Mouse (Mus musculus): ENCODE results near the gene Ntm. TPM values are rescaled to one million over a fixed set of nuclear protein-coding genes. Genes with fewer than 3 reads are reported as not detected.
A peak's percentile ranks its signal among the peaks of the same experiment; 100 is the strongest.

The Ntm gene
- 10 to 100 TPM in 1 of 2 experiments, 1 to 10 TPM in 1; 9.7 to 10.8 TPM for total RNA-seq (2021)
- long read RNA-seq, experiment 1, partial matches to known transcripts: 0 of 2 reads
- long read RNA-seq, experiment 1, other reads (novel, unspliced or antisense): 2 of 2 reads
- long read RNA-seq, experiment 2, partial matches to known transcripts: 0 of 1 reads
- long read RNA-seq, experiment 2, other reads (novel, unspliced or antisense): 1 of 1 reads

DNA sequence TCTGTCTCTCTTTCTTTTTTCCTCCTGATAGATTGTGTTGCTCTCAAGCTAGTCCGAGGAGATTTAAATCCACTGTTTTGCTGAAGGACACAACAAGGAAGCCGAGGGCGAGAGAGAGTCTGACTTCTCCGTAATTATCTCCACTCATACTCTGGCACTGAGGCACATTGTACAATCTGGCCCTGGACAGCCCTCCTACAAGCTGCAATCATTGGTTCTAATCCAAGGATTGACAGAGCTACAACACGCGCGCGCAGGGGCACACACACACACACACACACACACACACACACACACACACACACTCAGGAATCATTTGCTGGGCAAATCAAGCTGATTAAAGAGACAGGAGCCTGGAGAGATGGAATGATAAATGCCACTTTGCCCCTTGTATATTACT, at the start of gene Ntm:
TSS of gene Ntm (minus strand) at position 164 of the 400 bp plus-strand sequence.
- no peak for DNase-seq (ENCODE audit: low spot score in 2 of 2)

DNA sequence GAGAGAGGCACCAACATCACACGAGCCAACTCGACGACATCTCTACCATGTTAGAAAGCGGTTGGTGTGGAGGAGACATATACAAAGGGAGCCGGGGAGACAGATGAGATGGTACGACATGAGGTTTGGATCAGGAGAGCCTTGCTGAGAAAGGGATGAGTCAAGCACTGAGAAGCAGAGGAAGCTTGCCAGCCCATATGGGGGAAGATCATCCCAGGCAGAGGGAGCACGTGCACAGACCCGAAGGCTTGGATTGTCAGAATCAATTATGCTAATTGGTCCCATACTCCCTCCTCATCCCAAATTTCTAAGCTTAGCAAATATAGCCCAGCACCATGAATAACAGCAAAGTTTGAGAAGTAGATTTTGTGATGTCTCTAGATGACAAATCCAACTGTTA, 42.8 kb upstream of the Ntm start:
- DNase-seq (ENCODE audit: low spot score in 2 of 2): no peak

DNA sequence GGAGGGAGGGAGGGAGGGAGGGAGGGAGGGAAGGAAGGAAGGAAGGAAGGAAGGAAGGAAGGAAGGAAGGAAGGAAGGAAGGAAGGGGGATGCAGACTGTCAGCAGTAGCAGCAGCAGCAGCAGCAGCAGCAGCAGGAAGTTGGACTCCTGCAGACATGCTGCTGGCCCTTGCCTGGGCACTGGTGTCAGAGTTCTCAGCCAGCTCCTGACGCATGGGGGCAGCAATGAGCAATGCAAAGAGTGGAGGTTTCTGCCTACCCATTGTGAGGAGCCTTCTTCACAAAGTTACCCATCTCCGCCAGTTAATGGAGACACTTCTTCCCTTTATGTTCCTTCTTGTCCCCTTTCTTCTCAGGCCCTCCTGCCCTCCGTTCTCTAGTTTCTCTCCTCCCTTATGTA, 40.7 kb upstream of the Ntm start:
- DNase-seq (ENCODE audit: low spot score in 2 of 2): peak; percentile 28 to 57

DNA sequence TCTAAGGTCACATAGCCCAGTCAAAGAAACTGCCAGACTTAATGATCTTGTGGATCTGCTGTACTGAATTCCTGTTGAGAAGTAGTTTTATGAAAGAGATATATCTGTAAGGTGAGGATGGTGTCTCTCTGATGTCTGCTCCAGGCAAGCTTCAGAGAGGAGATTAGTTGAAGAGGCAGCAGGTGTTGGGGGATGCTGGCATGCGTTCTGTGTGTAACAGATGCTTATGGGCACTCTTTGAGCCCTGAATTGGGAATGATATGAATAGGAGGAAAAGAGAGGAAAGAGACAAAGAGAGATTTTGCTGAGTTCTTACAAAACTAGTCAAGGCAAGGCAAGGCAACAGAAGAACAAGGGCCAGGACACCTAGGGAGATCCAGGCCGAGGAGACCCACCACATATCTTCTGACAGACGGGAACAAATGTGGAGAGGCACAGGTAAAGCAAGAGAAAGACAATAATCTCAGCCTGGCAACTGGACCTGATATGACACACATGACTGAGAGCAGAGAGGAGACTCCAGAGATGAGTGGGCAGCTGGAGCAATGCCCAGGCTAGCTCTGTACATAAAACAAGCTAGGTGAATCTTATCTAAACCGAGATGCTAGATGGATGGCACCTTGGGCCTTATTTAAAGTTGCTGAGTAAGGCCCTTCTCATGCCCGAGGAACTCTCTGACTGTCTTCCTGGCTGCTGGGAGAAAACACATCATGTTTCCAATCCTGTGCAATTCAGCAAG, 18.4 kb upstream of the Ntm start:
- DNase-seq (ENCODE audit: low spot score in 2 of 2): no peak

DNA sequence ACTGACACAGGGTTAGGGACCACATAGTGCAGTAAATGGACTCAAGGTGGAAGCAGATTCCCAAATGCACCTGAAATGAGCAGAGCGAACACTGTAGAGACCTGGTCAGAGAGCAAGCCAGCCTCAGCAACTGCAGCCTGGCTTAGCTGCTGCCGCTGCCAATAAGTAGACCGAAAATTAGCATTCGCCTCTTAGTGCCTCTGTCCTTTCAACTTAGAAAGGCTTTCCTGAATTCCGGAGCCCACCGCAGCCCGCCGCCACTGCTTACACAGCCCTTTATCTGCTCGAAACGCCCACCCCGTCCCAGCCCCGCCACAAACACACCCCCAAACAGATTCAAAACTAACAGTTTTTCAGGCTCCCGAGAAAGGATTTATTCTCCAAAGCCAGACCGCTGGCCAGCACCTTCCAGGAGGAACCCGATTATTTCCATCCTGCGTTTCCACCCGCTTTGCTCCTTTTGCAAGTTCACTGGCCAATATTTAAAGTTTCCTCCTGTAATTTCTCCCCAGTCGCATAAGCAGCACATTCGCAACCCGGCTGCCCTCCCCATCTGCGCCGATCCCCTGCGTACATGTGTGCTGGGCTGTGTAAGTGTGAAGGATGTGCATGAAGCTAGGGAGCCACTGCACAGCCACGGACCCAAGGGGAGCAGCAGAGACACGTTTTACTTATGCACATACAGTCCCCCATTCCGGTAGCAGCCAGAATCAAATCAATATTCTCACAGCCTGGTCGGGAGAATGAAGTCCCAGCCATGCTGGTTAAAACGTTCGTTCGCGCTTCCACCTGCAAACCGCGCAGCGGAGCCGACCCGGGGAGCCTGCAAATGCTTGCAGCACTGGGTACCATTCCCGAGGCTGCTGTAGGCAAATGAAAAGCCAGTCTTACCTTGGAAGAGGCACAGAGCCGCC, 730 bp downstream of the Ntm start:
- DNase-seq (ENCODE audit: low spot score in 2 of 2): peak in 1 of 2 experiments; percentile 22

DNA sequence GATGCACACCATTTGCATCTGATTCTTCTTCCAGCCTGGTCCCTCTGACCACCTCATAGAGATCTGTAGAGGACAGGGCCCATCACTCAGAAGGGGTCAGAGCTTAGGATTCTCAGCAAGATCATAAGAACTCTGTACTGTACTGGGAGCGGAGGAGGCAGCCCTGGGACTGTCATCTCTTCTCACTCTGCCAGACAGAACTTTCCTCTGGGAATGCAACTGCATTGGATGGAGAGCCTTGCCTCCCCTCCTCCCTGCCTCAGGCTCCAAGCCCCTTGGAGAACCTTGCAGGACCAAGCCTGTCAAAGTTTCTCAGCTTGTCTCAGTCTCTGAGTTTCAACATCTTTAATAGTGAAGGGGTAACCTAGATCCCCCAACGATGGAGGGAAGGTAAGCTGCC, 1.4 kb downstream of the Ntm start:
- no peak for DNase-seq (ENCODE audit: low spot score in 2 of 2)

DNA sequence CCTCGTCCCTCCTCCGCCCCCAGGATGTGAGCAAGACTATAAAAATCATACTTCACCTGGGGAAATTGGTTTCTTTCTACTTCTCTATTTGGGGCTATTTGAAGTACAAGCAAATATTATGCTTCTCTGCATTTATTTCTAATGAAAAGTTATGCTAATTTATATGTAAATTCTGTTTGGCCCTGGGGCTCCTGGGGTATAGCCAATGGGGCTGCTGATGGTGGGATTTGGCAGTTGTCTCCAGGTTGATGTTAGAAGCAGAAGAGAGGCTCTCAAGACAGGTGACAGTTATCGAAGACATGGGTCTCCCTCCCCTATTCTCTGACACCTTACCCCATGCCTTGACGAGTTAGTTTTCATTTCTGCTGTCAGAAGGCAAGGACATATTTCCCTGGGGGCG, 2.2 kb downstream of the Ntm start:
- DNase-seq (ENCODE audit: low spot score in 2 of 2): no peak

DNA sequence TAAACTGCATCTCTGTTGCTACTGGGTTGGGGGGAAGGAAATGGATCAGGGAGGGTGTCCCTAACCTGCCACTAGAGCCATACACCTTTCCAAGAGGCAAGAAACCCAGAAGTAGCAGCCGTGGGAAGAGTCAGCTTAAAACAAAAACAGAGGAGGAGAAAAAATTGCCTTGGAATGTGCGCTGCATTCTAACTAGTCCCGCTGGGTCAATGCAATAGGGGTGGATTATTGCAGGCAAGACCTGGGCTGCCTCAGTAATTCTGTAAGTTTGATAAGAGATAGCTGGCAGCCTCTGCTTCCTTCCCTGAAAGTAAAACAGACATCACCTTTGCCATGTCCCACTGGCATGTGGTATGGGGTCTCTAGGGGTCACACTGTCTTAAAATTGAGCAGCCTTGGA, 2.7 kb downstream of the Ntm start:
- DNase-seq (ENCODE audit: low spot score in 2 of 2): no peak

DNA sequence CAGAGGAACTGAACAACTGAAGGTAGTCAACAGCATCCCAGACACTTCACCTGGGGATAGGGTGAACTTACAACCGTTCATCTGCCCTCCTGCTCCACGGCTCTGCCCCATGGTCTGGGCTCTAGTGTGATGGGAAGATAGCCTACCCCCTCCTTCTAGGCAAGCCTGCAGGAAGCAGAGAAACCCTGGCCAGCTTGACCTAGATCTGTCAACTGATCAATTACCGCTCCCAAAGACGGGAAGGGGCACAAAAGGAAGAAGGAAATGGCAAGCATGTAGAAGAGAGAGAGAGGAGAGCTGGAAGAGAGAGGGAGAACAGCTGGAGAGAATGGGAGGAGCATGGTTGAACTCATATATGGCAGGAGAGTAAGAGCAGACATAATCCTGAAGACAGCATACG, 6.0 kb downstream of the Ntm start:
- DNase-seq (ENCODE audit: low spot score in 2 of 2): no peak

DNA sequence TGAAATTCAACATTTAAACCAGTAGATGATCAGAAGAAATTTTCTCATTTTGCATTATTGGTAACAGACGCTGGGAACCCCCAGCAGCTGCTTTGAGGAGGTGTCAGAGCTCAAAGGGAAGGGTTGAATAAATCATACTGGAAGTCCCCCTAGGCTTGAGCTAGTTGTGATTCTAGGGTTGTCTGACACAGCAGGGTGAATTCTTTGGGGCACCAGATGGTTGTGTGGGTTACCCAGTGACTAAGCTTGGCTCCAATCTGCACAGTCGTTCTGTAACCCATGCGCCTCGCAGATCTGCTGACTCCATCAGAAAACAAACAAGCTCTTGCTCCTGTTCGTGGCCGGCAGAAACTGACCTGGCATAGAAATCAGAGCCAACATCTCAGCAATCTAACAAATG, 8.9 kb downstream of the Ntm start:
- no peak for DNase-seq (ENCODE audit: low spot score in 2 of 2)

DNA sequence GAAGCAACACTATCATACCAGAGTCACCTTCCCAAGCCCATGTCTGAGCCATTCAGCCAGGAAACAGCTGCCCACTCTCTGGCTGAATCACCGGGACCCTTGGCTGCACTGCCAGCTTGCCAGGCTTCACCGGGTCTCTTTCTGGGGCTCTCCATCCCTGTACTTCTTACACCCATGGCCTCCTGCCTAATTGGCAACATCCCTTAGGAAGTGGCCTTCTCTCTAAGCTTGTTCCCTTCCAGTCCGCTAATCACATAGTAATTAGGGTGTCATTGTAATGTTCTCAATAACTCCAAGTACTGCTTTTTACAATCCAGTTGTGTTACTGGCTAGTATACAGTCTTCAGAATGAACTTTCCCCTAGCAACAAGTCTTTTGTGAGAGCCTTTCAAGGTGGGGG, 13.9 kb downstream of the Ntm start:
- DNase-seq (ENCODE audit: low spot score in 2 of 2): no peak

DNA sequence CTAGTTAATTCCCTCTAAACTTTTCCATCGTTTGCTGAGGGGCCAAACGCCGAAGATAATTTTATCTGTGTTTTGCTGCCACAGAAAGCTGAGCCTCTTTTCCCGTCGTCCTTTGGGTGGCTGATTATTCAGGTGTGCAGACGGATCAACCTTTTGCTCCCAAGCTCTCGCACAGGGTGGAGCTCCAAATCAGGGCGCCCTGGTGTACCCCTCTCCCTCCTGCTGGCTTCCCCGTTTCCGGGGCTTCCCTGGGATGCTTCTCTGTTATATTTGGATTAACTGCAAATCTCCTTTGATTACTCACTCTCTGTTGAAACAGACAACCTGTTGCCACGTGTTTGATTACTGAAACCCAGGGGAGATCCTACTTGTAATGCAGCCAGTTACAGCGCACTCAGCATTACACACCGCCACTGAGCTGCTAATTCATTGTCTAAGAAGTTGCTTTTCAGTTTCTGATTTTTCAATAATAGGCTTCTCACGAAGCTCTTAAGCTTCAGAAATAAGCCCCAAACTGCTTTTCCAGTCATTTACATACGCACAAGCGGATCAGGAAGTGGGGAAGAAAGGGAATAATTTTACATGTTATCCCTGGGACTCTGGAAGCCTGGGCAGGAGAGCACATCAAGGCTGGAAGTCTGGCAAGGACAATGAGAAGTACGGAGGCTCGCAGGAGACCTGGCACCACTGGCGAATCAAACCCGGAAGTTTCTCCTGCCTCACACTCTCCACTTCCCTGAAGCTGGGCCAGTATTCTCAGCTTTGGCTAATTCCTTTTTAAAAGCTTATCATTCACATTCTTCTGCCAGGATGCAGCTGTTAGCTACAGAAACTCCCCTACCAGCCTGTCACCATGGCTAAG, 19.5 kb downstream of the Ntm start:
- DNase-seq (ENCODE audit: low spot score in 2 of 2): no peak

DNA sequence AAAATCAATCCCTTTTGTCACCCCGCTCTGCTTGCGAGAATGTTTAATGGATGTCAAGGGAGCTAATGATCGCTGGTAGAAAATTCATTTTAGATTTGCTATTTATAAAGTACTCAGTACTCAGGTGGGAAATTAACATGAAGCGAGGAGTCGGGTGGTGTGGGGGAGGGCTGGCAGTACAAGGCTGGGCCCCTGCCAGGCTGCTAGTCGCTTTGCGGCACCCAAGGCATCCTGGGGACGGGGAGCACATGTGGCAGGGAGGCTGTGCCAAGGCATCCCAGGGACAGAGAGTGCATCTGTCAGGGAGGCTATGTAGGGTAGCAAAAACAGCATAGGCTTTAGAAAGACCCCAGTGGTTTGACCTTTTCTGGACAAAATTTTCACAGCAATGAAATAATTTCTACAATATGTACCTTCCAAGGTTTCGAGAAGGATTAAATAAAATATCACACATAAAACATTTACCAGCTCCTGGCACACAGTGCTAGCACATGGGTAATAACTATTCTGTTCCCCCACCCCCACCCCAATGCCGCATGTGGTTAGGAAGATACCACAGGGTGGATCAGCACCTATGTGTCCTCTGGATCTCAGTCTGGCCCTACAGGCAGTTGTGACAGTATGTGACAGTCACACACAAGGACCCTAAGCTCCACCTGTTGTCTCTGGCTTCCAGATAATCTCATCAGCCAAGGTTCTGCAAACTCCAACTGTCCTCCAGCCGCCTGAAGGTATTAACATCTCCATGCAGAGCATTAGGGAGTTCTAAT, 20.6 kb downstream of the Ntm start:
- DNase-seq (ENCODE audit: low spot score in 2 of 2): no peak

DNA sequence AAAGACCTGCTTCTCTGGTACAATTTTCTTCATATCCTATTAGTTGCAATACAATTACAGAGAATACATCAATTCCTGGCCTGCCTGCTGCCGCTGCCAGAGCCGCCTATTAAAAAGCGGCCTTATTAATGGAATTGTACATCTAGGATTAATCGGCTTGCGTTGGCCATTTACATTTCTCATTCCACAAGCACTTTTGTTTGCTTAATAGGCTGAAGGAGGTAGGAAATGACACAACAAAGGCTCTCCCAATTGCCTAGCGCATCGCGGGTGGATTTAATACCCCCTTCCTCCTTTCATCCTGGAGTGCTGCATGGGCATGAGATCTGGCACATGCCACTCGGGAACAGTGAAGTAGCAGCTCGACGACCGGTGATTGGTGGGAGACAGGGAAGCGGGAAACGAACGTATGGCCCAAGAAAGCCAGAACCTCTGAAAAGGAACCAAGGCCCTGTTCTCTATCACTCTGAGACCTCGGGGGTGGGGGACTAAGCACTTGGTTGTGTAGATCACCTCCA, 23.4 kb downstream of the Ntm start:
- DNase-seq (ENCODE audit: low spot score in 2 of 2): no peak

DNA sequence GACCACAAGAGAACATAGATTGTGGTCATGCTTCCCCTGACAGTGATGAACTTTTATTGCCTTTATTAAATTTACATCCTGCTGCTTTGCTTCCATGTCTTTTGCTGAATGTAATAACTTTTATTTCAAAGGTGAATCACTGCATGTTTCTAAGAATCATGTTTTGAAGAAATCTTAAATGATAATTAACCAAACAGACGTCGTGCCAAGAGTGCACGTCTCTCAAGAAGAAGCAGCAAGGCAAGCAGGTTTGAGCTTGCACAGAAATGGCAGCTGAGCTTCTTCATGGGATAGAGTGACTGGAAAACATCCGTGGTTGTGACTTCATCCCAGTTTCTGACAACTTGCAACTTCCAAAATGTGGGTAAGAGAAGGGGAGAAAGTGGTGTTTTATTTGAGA, 34.1 kb downstream of the Ntm start:
- no peak for DNase-seq (ENCODE audit: low spot score in 2 of 2)

DNA sequence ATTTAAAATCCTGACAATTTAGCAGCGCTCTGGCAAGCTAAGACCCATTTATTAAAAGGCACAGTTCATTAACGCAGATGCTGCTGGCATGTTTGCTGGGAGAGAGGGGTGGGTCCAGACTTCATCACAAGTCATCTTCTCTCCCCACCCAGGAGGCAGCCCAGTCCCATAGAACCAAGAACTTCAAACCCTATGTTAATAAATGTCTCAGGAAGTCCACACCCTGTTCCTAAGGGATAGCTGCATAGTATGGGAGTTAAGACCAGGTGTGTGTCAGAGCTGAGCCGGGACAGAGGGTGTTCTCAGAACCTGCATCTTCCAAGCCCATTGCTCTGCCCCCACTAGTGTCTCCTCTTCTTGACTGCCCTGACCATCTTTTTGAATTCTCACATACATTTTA, 37.6 kb downstream of the Ntm start:
- DNase-seq (ENCODE audit: low spot score in 2 of 2): no peak

DNA sequence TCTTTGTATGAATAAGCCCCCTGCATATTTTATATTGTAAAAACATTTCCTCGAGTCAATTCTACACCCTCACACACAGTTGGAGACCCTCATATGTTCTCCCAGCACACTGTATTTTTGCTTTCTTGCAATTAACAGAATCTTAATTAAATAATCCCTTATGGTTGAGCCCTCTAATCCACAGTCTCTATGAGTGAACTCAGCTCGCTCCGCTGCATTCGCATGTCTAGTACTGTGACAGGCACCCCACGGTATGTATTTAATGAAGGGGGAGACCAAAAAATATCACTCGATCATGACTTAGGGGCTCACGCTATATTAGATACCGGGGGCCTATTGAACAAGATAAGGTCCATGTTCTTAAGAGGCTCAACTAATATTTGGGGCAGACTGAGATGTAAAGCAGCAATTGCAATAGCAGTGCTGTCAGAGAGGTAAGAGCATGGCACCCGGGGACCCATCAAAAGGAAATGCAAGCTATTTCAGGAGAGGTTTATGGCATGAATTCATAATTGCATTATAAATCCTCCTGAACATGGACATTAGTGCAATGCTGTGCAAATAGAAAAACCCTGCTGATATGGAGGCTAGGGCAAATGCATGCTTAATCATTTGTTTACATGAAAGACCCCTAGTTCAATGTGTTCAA, 64.4 kb downstream of the Ntm start:
- DNase-seq (ENCODE audit: low spot score in 2 of 2): no peak

DNA sequence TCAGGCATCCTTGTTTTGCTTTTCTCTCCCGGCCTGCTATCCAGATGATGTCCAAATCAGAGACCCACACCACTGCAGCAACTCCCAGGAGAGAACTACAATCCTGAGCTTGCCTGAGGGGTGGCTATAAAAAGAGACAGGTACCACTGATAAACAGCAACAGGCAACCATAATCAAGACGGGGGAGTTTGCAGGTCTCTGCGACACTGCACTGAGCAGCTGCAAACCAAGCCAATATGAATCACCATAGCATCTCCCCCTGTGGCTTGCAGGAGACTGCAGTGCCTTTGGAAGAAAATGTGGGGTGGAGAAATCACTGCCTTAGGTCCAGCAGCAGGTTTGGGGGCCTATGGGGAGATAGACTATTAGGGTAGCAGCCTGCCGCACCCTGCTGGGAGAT, 65.5 kb downstream of the Ntm start:
- no peak for DNase-seq (ENCODE audit: low spot score in 2 of 2)

DNA sequence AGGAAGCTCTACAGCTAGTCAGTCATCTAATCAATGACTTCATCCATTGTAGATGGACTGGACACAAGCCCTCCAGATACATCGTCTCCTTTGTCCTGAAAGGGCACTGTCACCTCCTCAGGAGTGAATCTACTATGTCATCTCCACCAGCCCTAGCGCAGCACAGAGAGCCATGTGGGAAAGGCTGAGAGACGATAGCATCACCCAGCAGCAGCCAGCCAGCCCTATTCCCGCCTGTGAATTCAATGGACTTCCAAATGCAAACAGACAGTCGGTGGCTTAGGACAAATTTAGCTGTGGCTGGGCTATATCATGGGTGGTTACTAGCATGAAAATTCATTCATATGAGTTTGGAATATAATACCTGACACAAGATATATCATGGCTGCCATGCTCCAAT, 70.1 kb downstream of the Ntm start:
- DNase-seq (ENCODE audit: low spot score in 2 of 2): no peak

DNA sequence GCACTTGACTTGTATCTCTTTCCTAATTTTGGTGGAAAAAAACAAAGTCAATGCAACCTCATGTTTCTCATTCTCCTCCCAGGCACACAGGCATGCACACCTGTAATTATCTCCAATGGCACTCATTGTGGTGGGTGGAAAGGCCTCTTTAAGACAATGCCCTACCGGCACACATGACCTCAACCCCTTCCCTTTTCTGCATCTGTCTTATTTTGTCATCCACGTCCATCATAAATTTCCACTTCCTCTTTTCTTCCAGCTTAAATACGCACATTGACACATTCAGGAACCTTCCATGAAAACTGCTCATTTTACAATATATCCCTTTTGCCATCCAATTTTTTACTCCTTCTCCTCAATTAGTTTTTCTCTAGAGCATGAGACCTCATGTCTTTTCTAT, 74.2 kb downstream of the Ntm start:
- no peak for DNase-seq (ENCODE audit: low spot score in 2 of 2)
